Mouse (Mus musculus): ENCODE results near the gene Fmo3.

Fmo3 gene

DNA sequence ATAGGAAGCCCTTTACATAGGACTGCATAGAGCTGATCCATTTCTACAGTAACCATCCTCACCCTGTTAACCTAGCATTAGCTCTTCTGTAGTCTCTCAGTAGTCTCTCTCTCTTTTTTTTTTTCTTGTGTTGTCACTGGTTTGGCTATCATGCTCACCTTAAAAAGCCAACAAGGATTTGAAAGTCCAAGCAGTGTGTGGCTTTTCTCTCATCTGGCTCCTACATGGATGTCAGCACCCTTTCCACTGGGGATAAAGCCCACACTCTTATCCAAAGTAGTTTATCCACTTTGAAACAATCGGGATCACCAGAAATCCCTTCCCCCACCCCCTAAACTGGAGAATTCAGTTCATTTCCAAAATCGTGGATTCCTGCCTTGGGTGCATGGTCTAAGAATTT is 53.7 kb downstream of the Fmo3 start:
- DNase-seq: no peak

DNA sequence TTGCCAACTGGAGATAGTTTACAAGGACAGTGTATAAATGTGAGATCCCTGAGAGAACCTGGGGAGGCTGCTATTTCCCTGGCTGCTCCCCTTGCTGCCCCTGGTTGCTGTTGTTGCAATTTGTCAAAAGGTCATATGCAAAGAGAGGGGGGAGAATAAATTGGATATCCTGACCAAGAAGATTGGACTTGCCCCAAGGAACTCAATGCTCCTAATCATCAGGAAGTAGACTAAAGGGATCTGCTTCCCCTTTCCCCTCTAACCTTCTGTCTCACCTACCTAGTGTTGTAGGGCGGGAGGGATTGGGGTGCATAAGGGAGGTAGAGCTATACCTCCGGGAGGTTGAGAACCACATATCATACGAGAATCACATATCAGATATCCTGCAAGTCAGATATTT is 55.2 kb downstream of the Fmo3 start:
- DNase-seq: no peak

DNA sequence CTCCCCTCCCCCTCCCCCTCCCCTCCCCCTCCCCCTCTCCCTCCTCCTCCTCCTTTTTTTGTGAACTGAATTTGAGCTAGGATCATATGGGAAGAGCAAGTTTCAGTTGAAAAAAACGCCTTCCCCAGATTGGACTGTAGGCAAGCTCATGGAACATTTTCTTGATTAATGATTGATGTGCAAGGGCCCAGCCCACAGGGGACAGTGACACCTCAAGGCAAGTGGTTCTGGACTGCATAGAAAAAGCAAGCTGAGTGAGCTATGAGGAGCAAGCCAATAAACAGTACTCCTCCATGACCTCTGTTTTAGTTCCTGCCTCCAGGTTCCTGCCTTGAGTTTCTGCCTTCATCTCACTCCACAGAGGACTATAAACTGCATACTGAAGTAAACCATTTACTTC is 59.2 kb downstream of the Fmo3 start:
- DNase-seq: no peak

DNA sequence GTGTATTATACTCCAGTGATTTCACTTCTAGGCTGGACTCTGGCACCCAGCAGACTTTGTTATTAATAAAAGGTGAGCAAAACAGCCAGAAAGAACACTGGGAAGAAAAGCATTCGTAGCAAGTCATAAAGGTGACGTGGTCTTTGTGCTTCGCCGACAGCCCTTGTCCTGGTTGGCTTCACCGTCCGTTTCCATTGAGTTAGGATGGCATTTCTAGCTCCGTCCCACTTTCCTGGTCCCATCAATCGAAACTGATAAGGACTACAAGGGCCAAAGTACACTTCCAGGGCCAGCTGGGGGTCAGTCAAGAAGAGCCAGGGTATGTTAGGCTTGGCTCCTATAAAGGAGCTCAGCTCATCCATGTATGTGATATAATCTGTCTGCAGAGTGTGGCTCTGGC is 67.7 kb downstream of the Fmo3 start:
- DNase-seq: no peak

DNA sequence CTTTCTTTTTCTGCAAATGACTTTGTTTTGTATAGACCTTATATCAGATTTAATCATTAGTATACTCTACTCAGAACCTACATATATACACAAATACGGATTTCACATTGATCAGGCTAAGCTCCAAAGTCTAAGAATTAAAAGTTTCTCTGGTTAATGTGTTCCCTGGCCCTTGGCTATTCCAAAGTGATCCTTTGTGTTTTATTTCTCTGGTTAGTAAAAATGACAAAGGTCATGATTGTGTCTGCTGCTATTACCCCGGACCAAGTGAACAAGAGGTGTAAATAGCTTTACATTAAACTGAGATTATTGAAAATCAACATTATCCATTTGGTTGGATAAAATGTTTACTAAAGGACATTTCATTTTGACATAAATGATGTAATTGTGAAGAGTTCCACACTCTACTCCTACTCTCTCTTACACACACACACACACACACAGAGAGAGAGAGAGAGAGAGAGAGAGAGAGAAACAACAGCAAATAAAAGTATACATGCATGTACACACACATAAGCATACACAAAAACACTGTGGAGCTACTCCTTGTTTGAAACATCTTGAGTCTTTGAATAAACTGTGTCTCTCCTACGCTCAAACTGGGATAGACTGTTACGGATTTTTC is 69.3 kb downstream of the Fmo3 start:
- DNase-seq: no peak

DNA sequence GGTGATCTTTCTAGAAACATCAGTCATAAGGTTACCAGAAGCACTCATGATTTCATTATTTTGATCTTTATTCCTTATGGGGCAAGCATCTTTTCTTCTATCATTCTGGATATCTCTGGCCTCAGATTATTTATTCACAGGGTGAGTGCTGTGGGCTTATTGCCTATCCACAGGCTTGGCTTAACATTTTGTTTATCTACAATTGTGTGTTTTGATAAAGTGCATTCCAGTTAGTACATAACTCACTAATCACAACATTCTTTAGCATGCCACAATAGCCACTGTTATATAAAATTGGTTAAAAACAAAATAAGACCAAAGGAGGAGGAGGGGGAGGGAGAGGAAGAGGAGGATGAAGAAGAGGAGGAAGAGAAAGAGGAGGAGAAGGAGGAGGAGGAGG is 72.2 kb downstream of the Fmo3 start:
- DNase-seq: no peak
